Mouse (Mus musculus): ENCODE results near the gene Chac1.

- no peak for TF ChIP-seq EP300 (IDR thresholded peaks at IDR 0.05; ENCODE audit: low read depth)
- no peak for TF ChIP-seq CTCF (IDR thresholded peaks at IDR 0.05; ENCODE audit: low read depth)
These were observed 13.9 kb downstream of the Chac1 start for GRCm38 (mm10) chr2:119364969-119365368.
